8 mouse cellular contexts compared by ENCODE assay signal in the genomic region with DNA sequence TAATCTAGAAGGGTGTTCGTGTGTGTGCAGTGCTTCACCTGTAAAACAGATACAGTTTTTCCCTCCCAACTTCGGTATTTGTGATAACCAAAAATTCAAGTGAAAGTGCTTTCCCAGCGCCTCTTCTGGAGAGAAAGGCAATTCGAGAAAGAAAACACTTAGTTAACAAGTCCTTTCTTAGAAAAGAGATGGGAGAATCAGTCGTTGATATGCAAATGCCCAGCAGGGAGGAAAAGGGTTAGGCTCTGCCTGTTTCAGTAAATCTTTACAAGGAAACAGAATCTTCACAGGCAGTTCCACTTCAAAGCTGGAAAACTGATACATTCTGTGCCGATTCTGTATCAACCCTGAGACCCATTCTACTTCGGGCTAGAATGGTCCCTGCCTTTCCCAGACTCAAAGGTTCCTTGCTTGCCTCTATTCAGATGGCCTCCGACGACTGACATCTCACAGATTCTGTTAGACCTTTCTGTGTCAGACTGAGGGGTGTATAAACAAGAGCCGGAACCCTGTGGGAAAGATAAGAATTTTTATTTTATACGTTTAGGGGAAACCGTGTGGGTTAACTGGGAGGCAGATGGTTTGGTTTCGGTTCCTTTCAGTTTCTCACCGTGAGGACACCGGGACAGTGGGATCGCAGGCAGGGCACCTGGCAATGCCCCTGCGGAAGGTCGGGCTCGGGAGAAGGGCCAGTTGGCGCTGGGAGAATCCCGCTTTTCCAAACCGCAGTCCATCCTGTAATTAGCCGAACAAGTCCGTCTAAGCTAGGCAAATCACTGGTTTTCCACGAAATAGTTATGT. TPM values are rescaled to one million over a fixed set of nuclear protein-coding genes. Genes with fewer than 3 reads are reported as not detected.
DNase-seq lines count a peak whose midpoint lies in the region; ATAC-seq lines count a peak whose summit lies in the region.

A gene (plus strand): TSS at position 508 of the 801 bp plus-strand sequence.

- H3K36me3 ChIP-seq in limb, embryonic 10.5 days, result no peaks in the 10 kb centered on the region
- H3K36me3 ChIP-seq in neural tube, embryonic 15.5 days, result no peaks in the 10 kb centered on the region

- H3K9me3 ChIP-seq in limb, embryonic 10.5 days (replicated peaks), result no peaks in the 10 kb centered on the region
- no peaks in the 10 kb centered on the region for H3K9me3 ChIP-seq in neural tube, embryonic 15.5 days (replicated peaks)

- intact Hi-C loops in heart, postnatal 10 days (cut with DNase I), result no loop called here

- H3K4me1 ChIP-seq in limb, embryonic 10.5 days, result peaks cover 19% of the 10 kb centered on the region
- peaks cover 22% of the 10 kb centered on the region for H3K4me1 ChIP-seq in neural tube, embryonic 15.5 days

- peak within 1 kb of the TSS; percentile 47 for H3K9ac ChIP-seq in neural tube, embryonic 15.5 days (replicated peaks)

- WGBS in limb, embryonic 10.5 days, result 4% methylated on average over 25 of the region's 25 CpGs
- WGBS in neural tube, embryonic 15.5 days, result 3% methylated on average over 25 of the region's 25 CpGs

- H3K4me3 ChIP-seq in limb, embryonic 10.5 days, result peak within 1 kb of the TSS; percentile 54
- H3K4me3 ChIP-seq in neural tube, embryonic 15.5 days (replicated peaks), result peak within 1 kb of the TSS; percentile 58

- H3K4me2 ChIP-seq in neural tube, embryonic 15.5 days, result peak within 1 kb of the TSS; percentile 99

- H3K27ac ChIP-seq in limb, embryonic 10.5 days, result no peak within 1 kb of the TSS
- H3K27ac ChIP-seq in neural tube, embryonic 15.5 days (replicated peaks), result no peak within 1 kb of the TSS

- no peak for ATAC-seq in neural tube, embryonic 15.5 days (ENCODE audit: low FRiP score)

- DNase-seq in cerebellum, postnatal 25 days, result peak; percentile 48 to 55
- DNase-seq in cerebellum, adult 11 months, result no peak
- peak; percentile 6 for DNase-seq in thymus, postnatal 25 days
- DNase-seq in thymus, adult 18-20 months, result no peak
- peak; percentile 16 to 30 for DNase-seq in heart, postnatal 10 days
- DNase-seq in limb, embryonic 10.5 days (ENCODE audit: low spot score), result no peak
- DNase-seq in right cerebral cortex, postnatal 4 days, result no peak

- peaks cover 77% of the 10 kb centered on the region for H3K27me3 ChIP-seq in limb, embryonic 10.5 days (ENCODE audit: low read depth, poor library complexity, severe bottlenecking)
- H3K27me3 ChIP-seq in neural tube, embryonic 15.5 days (replicated peaks), result peaks cover 56% of the 10 kb centered on the region

RNA-seq across cellular contexts. Expression of the gene that starts here (rescaled TPM):
- total RNA-seq in heart, postnatal 10 days (2021), result under 1 TPM; 0.50 to 0.84 TPM
- not detected in 2 replicates for polyA plus RNA-seq in limb, embryonic 10.5 days (2016; fragmentation: Nextera tagmentation; extraction: Ambion mirVana)
- 0.26 and 0.68 TPM in 2 replicates for polyA plus RNA-seq in neural tube, embryonic 15.5 days (2015; fragmentation: Nextera tagmentation; extraction: Ambion mirVana)

Comparison
In these comparisons a context has a peak if more than half of its experiments do, and no peak if none do; other contexts are left out.
1. DNase-seq: peak in cerebellum, postnatal 25 days (2 of 2) and thymus, postnatal 25 days (single experiment); none in cerebellum, adult 11 months (single experiment), thymus, adult 18-20 months (0 of 2), limb, embryonic 10.5 days (single experiment) and right cerebral cortex, postnatal 4 days (single experiment).
2. Peak in DNase-seq in heart, postnatal 10 days; RNA of the gene not detected or under 1 TPM.